Mouse (Mus musculus): ENCODE data around the gene Cox8a. TPM values are rescaled to one million over a fixed set of nuclear protein-coding genes. Genes with fewer than 3 reads are reported as not detected.
A peak's percentile ranks its signal among the peaks of the same experiment; 100 is the strongest.

The Cox8a gene
- polyA plus RNA-seq, 1 experiment from 2014 or later = 1,740 TPM

- no peaks in the 10 kb centered on the region for H3K27me3 ChIP-seq
- no peak for DNase-seq (ENCODE audit: low read depth, low spot score)
Measured at GRCm38 (mm10) chr19:7178841-7179452, 38.5 kb downstream of the Cox8a start.

GRCm38 (mm10) chr19:7177804-7178511 lies 39.5 kb downstream of the Cox8a start:
- H3K27me3 ChIP-seq = no peaks in the 10 kb centered on the region
- ChIA-PET CTCF (interaction anchor here (1.4 to 5.4 kb wide), 3 partner anchors 10 to 27 kb away, joined by 3 to 51 read pairs (median 4); no protein-coding TSS in a partner anchor), POLR2A (interaction anchor here (0.7 to 1.7 kb wide), 3 partner anchors 13 to 203 kb away, joined by 3 to 5 read pairs (median 3); no protein-coding TSS in a partner anchor)
- DNase-seq (ENCODE audit: low read depth, low spot score) (no peak), ATAC-seq (peak; percentile 3)
- in situ Hi-C loops (cut with MboI; ENCODE audit: low pct_unique_long_range_greater_than_20kb) = no loop called here
- TF ChIP-seq CTCF (IDR thresholded peaks at IDR 0.05) = no peak

More at GRCm38 (mm10) chr19:7178841-7179452, 38.5 kb downstream of the Cox8a start:
- peak; percentile 76 for ATAC-seq
- in situ Hi-C loops (cut with MboI; ENCODE audit: low pct_unique_long_range_greater_than_20kb) = no loop called here
- ChIA-PET CTCF (interaction anchor here (1.4 to 5.4 kb wide), 3 partner anchors 11 to 26 kb away, joined by 3 to 51 read pairs (median 4); no protein-coding TSS in a partner anchor), POLR2A (interaction anchor here (0.7 to 1.7 kb wide), 3 partner anchors 14 to 204 kb away, joined by 3 to 5 read pairs (median 5); no protein-coding TSS in a partner anchor)
- TF ChIP-seq CTCF (IDR thresholded peaks at IDR 0.05) = no peak

- DNase-seq (ENCODE audit: low read depth, low spot score) (no peak), ATAC-seq (no peak)
- no peaks in the 10 kb centered on the region for H3K27me3 ChIP-seq
- ChIA-PET CTCF (interaction anchor here (0.7 to 1.5 kb wide), 3 partner anchors 9 to 107 kb away, joined by 3 read pairs; no protein-coding TSS in a partner anchor), POLR2A (interaction anchor here (0.9 to 1.0 kb wide), 3 partner anchors 8 to 40 kb away, joined by 3 read pairs; no protein-coding TSS in a partner anchor)
- in situ Hi-C loops (cut with MboI; ENCODE audit: low pct_unique_long_range_greater_than_20kb) = no loop called here
- TF ChIP-seq CTCF (IDR thresholded peaks at IDR 0.05) = no peak
Measured at GRCm38 (mm10) chr19:7176041-7176696, 41.2 kb downstream of the Cox8a start.

- in situ Hi-C loops (cut with MboI; ENCODE audit: low pct_unique_long_range_greater_than_20kb) = no loop called here
- no peak for TF ChIP-seq CTCF (IDR thresholded peaks at IDR 0.05)
- H3K27me3 ChIP-seq = no peaks in the 10 kb centered on the region
- DNase-seq (ENCODE audit: low read depth, low spot score) = no peak
- ATAC-seq = no peak
- CTCF ChIA-PET = interaction anchor here (1.2 kb wide), 1 partner anchor 13 kb away, joined by 3 read pairs; no protein-coding TSS in a partner anchor
- POLR2A ChIA-PET = interaction anchor here (0.6 to 1.4 kb wide), 6 partner anchors 8 to 160 kb away, joined by 3 to 5 read pairs (median 4); partner anchors contain the start of gene Flrt1
Measured at GRCm38 (mm10) chr19:7172051-7172866, 45.2 kb downstream of the Cox8a start.

GRCm38 (mm10) chr19:7171447-7171846 lies 46.0 kb downstream of the Cox8a start:
- ChIA-PET CTCF (no interaction called here), POLR2A (interaction anchor here (0.6 to 1.2 kb wide), 5 partner anchors 8 to 161 kb away, joined by 3 to 5 read pairs (median 3); partner anchors contain the start of genes Flrt1 and Otub1)
- no peak for TF ChIP-seq CTCF (IDR thresholded peaks at IDR 0.05)
- DNase-seq (ENCODE audit: low read depth, low spot score) = no peak
- in situ Hi-C loops (cut with MboI; ENCODE audit: low pct_unique_long_range_greater_than_20kb) = no loop called here
- ATAC-seq = peak; percentile 36
- no peaks in the 10 kb centered on the region for H3K27me3 ChIP-seq

- H3K27me3 ChIP-seq = no peaks in the 10 kb centered on the region
- ATAC-seq (no peak), DNase-seq (ENCODE audit: low read depth, low spot score) (no peak)
- CTCF ChIA-PET = no interaction called here
- no peak for TF ChIP-seq CTCF (IDR thresholded peaks at IDR 0.05)
- POLR2A ChIA-PET = interaction anchor here (1.2 kb wide), 2 partner anchors 9 to 35 kb away, joined by 3 read pairs; partner anchors contain the start of gene Otub1
- in situ Hi-C loops (cut with MboI; ENCODE audit: low pct_unique_long_range_greater_than_20kb) = no loop called here
Measured at GRCm38 (mm10) chr19:7170916-7171315, 46.5 kb downstream of the Cox8a start.

GRCm38 (mm10) chr19:7168423-7168822 lies 49.0 kb downstream of the Cox8a start:
- POLR2A ChIA-PET = interaction anchor here (1.5 kb wide), 1 partner anchor 8 kb away, joined by 3 read pairs; no protein-coding TSS in a partner anchor
- DNase-seq (ENCODE audit: low read depth, low spot score) (no peak), ATAC-seq (no peak)
- in situ Hi-C loops (cut with MboI; ENCODE audit: low pct_unique_long_range_greater_than_20kb) = no loop called here
- no peak for TF ChIP-seq CTCF (IDR thresholded peaks at IDR 0.05)
- CTCF ChIA-PET = interaction anchor here (1.4 kb wide), 1 partner anchor 11 kb away, joined by 3 read pairs; no protein-coding TSS in a partner anchor
- H3K27me3 ChIP-seq = no peaks in the 10 kb centered on the region

GRCm38 (mm10) chr19:7166767-7167166 lies 50.6 kb downstream of the Cox8a start:
- DNase-seq (ENCODE audit: low read depth, low spot score) (no peak), ATAC-seq (no peak)
- no peak for TF ChIP-seq CTCF (IDR thresholded peaks at IDR 0.05)
- POLR2A ChIA-PET = interaction anchor here (0.6 kb wide), 1 partner anchor 39 kb away, joined by 4 read pairs; the partner anchor contains the start of gene Otub1
- CTCF ChIA-PET = no interaction called here
- in situ Hi-C loops (cut with MboI; ENCODE audit: low pct_unique_long_range_greater_than_20kb) = no loop called here
- H3K27me3 ChIP-seq = no peaks in the 10 kb centered on the region

GRCm38 (mm10) chr19:7166200-7166711 lies 51.2 kb downstream of the Cox8a start:
- no peak for TF ChIP-seq CTCF (IDR thresholded peaks at IDR 0.05)
- no peak for DNase-seq (ENCODE audit: low read depth, low spot score)
- CTCF ChIA-PET = no interaction called here
- no peaks in the 10 kb centered on the region for H3K27me3 ChIP-seq
- in situ Hi-C loops (cut with MboI; ENCODE audit: low pct_unique_long_range_greater_than_20kb) = no loop called here
- no peak for ATAC-seq
- POLR2A ChIA-PET = interaction anchor here (0.6 to 1.2 kb wide), 3 partner anchors 10 to 73 kb away, joined by 3 to 4 read pairs (median 3); partner anchors contain the start of gene Otub1

Data from Patski (cell line).